Mouse (Mus musculus) G1E-ER4 (cell line): ENCODE results near the gene Tie1. TPM values are rescaled to one million over a fixed set of nuclear protein-coding genes. Genes with fewer than 3 reads are reported as not detected.

ENCODE experiments used
- GATA1 ChIP-seq: IDR thresholded peaks from one replicate; pipeline ENCODE4 v1.8.0; 2012; ENCODE audit warnings: low read length, inconsistent platforms
- polyA plus RNA-seq: library from polyadenylated mRNA; stranded (reverse); fragments of >175 nt; gene quantifications from 2 replicates; pipeline ENCODE4 v1.2.3, GENCODE M21; 2012

The Tie1 gene
- polyA plus RNA-seq, 1 experiment: not detected

- no peak for TF ChIP-seq GATA1
Measured at GRCm38 (mm10) chr4:118505551-118505950, 15.7 kb upstream of the Tie1 start.

GRCm38 (mm10) chr4:118500792-118501191 lies 10.9 kb upstream of the Tie1 start:
- TF ChIP-seq GATA1: no peak

GRCm38 (mm10) chr4:118500171-118500724 lies 10.4 kb upstream of the Tie1 start:
- TF ChIP-seq GATA1: no peak

- TF ChIP-seq GATA1: no peak
Measured at GRCm38 (mm10) chr4:118490461-118490860, 600 bp upstream of the Tie1 start.

GRCm38 (mm10) chr4:118476773-118477530 lies 12.9 kb downstream of the Tie1 start:
- TF ChIP-seq GATA1: no peak

- TF ChIP-seq GATA1: no peak
Measured at GRCm38 (mm10) chr4:118472687-118473086, 17.2 kb downstream of the Tie1 start.

GRCm38 (mm10) chr4:118471281-118471680 lies 18.6 kb downstream of the Tie1 start:
- TF ChIP-seq GATA1: no peak

- TF ChIP-seq GATA1: no peak
Measured at GRCm38 (mm10) chr4:118465697-118466163, 24.1 kb downstream of the Tie1 start.

- TF ChIP-seq GATA1: no peak
Measured at GRCm38 (mm10) chr4:118464956-118465355, 24.9 kb downstream of the Tie1 start.

- TF ChIP-seq GATA1: no peak
Measured at GRCm38 (mm10) chr4:118457345-118457975, 32.4 kb downstream of the Tie1 start, which contains the start of gene Mpl. Gene Mpl (minus strand): TSS chr4:118457513.

- TF ChIP-seq GATA1: no peak
Measured at GRCm38 (mm10) chr4:118446415-118447153, 43.3 kb downstream of the Tie1 start.

- no peak for TF ChIP-seq GATA1
Measured at GRCm38 (mm10) chr4:118445781-118446414, 44.0 kb downstream of the Tie1 start.

GRCm38 (mm10) chr4:118445088-118445487 lies 44.8 kb downstream of the Tie1 start:
- TF ChIP-seq GATA1: no peak

- TF ChIP-seq GATA1: no peak
Measured at GRCm38 (mm10) chr4:118437829-118438253, 52.0 kb downstream of the Tie1 start.
